Mouse (Mus musculus) stomach, postnatal 0 days (tissue): ENCODE measurements around the gene Eci3.

Source experiments
- CTCF ChIP-seq: IDR thresholded peaks from 2 replicates; pipeline ENCODE4 v1.5.1; 2016; ENCODE audit warnings: antibody characterized with exemption, low read depth, mild to moderate bottlenecking, moderate library complexity
- EP300 ChIP-seq: optimal IDR thresholded peaks from 2 replicates; pipeline ENCODE3; 2016; ENCODE audit warnings: antibody characterized with exemption

- TF ChIP-seq CTCF (no peak), EP300 (no peak)
Measured at GRCm38 (mm10) chr13:34995925-34996324, 32.3 kb upstream of the Eci3 start.
